Mouse (Mus musculus) erythroblast, adult 5-6 weeks (primary cell): ENCODE results near the gene Stt3b. TPM values are rescaled to one million over a fixed set of nuclear protein-coding genes. Genes with fewer than 3 reads are reported as not detected.
A peak's percentile ranks its signal among the peaks of the same experiment; 100 is the strongest.

Experiments used
- ATAC-seq: replicated peaks from 2 replicates; pipeline ENCODE4 v1.8.0; 2016; ENCODE audit warnings: moderate number of reproducible peaks, mild to moderate bottlenecking, moderate TSS enrichment, inconsistent platforms; ENCODE audit not compliant: poor library complexity, low FRiP score, severe bottlenecking
- total RNA-seq, 2 experiments: library from RNA; stranded (forward) in 1 of 2; stranded (reverse) in 1 of 2; fragments of 150-400 nt in 1 of 2; fragments of 200-764, 138-1000 nt in 1 of 2; gene quantifications; 2 replicates each; pipeline versions ENCODE4 v1.2.3 to v1.2.4; 2015 to 2017; ENCODE audit warnings: low replicate concordance in 2 of 2

Gene Stt3b
- total RNA-seq, 2 experiments from 2014 or later, result 27.3 to 39.8 TPM

DNA sequence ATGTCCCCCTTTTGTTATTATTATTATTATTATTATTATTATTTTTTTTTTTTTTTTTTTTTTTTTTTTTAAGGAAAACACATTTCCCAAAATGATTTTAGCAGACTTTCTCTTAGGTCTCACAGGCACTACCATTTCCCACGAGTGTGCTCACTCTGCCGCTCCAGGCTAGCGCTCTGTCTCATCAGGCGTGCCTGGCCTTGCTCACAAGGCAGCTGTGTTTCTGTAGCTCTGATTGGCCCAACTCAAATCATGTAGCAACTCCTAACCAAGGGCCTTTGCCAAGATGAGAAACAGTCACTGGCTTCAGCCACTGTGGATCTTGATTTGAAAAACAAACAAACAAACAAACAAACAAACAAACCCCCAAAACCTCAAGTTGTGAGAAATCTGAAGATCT is 9.9 kb upstream of the Stt3b start:
- no peak for ATAC-seq

DNA sequence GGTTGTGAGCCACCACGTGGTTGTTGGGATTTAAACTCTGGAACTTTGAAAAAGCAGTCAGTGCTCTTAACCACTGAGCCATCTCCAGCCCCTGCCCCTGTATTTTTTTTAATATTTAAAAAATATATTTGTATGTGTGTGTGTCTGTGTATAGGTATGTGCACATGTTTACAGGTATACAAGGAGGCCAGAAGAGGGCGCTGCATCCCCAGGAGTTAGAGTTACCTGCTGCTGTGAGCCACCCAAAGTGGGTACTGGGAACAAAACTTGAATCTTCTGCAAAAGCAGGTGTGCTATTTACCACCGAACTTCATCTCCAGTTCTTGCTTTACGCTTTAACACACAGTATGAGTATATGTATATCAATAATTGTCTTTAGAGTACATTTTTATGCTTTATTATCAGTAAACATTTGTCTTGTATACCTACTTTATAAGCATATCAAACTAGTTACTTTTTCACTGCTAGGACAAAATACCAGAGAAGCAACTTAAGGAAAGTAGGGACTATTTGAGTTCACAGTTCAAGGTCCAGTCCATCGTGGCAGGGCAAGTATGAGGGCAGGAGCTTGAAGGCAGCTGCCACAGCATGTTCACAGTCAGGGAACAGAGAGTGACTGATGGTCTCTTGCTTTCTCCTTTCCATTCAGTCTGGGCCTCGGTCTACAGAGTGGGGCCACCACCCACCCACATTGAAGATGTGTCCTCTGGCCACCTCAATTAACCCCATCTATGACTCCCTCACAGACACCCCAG is 8.6 kb upstream of the Stt3b start:
- ATAC-seq, result no peak

DNA sequence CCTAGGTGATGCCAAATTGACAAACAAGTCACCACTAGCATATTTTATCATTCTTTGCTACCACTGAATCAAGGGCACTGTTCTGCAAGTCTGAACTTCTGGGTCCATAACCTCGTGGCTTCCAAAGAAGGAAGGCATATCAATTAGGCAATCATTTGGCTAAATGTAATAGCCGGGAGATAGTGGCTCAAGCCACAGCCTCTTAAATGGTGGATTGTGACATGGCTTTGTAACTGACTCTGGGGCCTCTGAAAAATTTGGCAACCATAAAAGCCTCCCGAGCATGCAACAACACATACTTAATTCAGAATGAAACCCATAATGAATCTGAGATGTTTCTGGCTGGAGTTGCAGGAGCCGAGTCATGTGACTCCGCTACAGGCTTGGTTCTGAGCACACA is 6.8 kb upstream of the Stt3b start:
- ATAC-seq, result no peak

DNA sequence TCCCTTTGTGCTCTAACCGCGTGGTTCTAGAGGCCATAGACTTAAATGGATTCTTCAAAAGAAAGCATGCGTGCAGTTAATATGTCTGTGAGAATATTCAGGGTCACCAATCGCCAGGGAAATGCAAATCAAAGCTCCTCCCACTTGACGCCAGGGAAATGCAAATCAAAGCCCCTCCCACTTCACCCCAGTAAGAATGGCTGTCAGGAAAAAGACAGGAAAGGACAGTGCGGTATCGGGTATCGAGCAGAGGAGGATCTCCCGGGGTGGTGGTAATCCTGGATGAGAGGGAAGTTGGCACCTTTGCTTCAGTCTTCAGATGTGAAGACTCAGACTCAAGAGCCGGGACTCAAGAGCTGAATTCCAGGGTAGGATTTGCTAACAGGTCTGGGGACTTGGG is 4.3 kb upstream of the Stt3b start:
- ATAC-seq, result no peak

DNA sequence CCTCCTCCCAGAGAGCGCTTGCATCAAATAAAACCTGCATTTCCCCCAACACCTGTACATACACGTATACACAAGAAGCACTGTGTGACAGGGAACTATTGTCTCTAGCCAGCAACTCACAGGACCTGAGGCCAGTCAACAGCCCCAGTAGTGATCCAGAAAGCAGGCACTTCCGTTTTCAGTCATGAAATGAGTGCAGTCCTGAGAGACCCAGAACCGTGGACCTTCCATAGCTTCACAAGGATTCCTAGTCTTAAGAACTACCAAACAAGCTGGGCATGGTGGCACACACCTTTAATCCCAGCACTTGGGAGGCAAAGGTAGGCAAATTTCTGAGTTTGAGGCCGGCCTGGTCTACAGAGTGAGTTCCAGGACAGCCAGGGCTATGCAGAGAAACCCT is 3.6 kb upstream of the Stt3b start:
- ATAC-seq, result no peak

DNA sequence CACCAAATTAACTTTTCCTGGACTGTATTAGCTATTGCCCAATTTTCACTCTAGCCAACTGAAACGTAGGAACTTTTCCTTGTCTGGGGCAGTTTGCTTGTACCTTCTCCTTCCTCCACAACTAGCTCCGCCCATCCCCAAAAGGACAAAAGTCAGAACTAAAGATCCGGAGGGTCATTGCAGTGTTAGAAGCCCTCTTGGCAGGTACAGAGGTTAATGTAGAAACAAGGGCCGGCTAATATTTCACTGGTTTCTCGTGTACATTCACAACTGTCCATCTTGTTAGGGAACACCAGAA is 951 bp upstream of the Stt3b start:
- no peak for ATAC-seq

DNA sequence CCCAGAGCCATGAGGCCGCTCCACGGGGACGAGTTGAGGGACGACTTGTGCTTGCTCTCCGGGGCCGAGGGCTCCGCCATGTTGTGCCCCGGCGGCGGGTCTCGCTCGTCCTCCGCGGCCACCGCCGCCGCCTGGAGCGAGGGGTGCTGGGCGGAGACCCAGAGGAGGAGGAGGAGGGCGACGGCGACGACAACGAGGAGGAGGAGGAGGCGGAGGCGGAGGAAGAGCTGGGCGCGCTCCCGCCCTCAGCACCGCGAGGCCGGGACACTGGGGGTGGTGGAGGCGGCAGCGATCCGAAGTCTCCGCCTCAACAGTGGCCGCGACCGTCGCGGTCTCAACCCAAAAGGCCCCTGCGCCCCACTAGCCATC is 260 bp downstream of the Stt3b start:
- ATAC-seq, result peak; percentile 73

DNA sequence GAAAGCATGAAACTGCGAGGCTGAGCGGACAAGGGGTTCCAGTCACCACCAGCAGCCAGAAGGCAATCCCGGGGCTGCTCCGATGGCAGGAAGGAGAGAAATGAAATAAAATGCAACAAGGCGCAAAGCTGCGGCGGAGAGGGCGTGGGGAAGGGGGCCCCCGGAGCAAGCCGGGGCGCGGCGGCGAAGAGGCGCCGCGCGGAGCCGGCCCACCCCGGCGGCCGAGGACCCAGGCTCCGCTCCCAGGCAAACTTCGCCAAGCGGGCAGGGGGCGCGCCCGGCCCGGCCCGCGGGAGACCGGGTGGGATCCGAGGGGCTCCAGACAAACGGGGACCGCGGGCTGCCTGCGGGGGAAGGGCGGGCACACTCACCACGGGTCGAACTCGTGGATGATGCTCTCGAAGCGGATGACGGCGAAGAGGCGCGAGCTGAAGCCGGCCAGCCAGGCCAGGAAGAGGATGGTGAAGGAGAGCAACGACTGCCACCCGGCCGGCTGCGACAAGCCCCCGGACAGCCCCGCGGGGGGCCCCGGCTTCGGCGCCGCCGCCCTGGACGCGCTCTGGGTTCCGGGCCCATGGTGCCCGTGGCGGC is 745 bp downstream of the Stt3b start:
- no peak for ATAC-seq

DNA sequence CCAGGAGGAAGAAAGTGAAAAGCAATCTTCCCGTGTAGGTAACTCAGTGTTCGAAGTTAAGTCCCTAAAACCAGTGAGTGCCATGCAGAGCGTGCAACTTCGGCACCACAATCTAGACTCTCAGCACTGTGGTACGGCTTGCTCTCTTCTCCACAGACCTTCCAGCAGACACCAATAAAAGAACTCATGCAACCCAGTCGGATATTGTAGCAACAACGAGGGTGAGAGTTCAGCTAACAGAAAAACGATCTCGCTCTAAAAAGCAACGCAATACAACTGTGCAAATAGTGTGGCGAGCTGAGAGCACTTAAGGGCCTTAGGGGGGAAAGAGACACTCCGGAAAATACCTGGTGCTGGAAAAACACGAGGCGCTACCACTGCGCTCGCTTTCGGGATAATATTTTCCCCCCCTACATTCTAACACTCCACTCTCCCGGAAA is 1.3 kb downstream of the Stt3b start:
- ATAC-seq, result no peak

DNA sequence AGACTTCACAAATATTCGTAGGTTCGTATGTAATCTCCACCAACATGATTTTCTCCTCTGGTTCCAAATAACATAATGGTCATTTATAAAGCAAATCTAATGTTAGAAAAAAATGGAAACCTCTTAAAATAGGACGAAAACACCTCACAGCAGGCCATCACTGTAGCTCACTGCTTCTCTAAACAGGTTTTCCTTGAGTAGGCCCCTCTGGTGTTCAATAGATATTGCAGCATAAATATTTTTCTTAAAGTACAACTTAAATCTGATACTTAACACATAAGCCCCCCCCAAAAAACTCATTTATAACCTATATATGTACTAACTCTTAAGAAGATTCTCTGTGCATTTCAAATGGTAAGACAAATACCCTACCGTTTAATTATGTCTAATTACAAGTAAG is 1.8 kb downstream of the Stt3b start:
- no peak for ATAC-seq

DNA sequence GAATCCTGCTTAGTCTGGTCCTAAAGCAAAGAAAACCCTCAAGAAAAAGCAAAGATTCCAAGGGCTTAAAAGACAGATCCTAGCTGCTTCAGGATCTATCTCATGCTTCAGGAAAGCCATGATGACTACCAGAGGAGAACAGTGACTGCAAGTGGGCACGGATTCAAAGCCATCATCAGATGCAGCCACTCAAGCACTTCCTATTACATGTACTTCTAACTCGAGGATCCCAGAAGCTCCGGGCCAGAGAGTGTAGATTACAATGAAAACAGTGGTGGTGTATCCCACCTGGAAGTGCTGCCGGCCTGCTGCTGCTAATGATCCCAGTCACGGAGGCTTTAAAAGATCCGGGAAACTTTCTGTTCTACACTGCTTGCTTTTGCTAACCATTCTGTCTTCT is 4.0 kb downstream of the Stt3b start:
- no peak for ATAC-seq

DNA sequence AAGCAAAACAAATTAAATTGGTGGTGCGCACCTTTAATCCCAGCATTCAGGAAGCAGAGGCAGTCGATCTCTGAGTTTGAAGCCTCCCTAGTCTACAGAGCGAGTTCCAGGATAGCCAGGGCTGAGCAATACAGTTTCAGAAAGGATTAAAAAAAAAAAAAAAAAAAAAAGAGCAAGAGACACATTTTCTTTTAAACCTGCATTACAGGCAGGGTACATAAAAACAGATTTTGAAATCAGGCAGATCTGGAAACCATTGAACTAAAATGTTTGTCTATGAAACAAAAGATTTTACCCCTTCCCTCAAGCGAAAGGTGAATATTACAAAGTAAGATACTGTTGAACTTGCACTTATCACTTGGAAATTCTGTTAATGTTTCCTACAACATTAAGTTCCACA is 6.1 kb downstream of the Stt3b start:
- ATAC-seq, result no peak

DNA sequence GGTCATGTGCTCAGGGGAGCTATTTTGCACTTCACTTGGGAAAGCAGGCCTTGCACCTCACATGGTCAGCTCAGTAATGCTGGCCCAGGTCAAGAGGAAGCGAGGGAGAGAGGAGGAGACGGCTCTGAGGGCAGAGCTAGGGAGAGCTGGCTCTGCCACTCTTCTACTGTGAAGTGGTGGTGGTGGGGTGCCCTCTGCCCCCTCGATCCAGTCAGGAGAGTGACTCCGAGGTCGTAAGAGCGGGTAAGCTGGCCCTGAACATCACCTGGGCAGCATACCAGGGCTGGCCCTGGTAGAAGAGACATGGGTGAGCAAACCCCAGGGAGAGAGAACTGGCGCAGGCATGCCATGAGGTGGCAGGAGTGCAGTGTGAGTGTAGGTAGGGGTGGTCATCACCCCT is 8.6 kb downstream of the Stt3b start:
- no peak; the same call in 1 of the 2 replicates for ATAC-seq

DNA sequence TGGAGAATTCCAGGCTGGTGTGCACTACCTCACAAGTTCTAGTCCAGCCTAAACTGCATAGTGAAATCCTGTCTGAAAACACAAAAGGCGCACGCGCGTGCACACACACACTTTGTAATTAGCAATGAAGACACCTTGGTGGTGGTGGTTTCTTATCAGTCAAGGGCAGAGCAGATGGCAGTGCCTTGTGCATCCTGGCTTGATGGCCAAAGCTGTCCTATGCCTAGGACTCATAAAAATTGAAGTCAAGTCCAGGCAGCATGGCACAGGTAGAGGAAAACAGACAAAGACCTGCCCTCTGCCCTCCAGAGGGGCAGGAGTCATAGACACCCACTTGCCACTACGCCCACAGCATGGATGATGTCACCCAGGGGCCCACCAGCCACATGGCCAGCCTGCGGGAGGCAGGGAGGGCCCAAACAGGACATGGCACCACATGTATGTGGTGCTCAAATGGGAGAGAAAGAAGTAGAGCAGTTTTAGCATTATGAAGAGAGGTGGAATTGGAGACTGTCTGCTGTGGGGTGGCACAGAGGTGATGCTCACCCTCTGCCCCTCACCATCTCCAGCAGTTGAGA is 9.1 kb downstream of the Stt3b start:
- peak; percentile 65 for ATAC-seq

DNA sequence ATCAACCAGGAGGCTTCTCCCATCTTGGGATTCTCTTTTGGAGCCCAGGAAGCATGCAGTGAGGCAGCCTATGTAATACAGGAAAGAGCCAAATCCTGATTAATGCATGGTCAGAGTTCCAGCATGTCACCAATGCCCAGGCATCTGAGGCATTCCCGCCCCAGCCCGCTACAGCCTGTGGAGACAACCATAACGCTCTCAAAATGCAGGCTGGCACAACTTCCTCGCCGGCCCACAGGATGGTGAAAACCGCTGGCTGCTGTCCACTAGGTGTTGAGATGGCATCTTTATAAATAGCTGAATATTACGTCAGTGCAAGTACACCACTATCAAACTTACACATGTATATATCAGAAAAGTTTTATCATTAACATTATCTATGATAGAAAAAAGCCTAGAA is 13.5 kb downstream of the Stt3b start:
- ATAC-seq, result no peak

DNA sequence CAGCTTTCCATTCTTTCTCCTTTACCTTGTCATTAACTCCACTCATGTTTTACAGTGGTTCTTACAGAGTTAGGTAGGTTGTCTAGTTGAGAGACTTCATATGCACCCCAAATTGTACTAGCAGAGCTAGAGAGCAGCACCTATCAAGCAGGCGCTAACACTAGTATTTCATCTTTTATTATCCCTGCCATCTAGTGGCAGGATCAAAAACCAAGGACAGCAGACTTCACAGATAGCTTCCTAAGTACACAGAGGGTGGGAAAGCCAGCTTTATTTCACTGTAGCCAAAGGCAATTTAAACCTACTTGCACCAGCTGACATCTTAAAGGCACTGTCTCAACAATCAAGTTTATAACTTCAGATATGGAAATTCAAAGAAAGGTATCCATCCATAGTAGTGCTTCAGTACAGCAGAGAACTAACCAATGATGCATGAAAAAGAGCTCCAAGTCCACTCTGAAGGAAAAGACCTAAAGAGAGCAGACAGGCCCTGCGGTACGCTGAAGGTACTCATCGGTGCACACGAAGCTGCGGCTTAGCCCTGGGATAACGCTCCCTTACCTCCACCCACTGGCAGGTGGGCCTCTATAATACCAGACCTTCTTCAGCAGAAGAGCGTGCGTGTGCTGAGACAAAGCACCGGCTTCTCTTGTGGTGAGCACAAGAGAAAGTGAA is 16.2 kb downstream of the Stt3b start:
- no peak for ATAC-seq

DNA sequence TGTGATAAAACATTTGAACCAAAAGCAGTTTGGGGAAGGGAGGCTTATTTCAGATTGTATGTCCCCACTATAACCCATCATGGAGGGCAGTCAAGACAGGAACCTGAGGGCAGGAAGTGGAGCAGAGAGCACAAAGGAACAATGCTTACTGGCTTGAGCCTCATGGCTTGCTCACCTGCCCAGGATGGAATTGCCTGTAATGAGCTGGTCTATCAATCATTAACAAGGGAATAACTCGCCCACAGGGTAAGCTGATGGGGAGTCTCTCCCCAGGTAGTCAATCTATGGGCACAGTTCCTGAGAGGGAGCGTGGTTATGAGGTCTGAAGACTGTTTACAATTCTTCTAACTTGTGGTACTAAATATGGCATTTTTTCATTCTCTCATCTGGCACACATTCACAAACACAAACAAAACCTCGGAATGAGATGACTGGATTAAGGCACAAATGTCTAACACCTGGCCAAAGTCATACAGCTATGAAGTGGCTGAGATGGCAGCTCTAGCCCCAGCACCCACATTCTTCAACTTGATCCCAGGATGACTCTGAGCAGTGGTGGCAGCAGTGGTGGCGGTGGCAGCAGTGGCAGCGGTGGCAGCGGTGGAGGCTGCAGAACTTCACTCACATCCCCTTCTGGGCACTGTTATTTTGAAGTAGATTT is 22.3 kb downstream of the Stt3b start:
- no peak for ATAC-seq

DNA sequence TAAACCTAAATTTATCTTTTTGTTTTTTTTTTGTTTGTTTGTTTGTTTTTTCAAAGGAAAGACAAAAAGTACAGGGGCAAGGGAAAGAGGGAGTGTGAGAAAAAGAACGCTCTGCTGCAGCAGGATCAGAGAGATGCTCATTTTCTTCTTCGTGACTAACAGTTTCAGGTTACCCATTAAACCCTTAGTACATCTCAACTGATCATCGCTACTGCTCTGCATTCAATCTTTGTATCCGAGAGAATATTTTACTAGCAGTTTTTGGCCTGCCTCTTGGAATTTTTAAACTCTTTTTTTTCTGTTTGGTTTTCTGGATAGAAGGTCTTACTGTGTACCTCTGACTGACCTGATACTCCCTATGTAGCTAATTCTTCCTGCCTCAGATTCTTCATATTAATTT is 25.8 kb downstream of the Stt3b start:
- ATAC-seq, result no peak

DNA sequence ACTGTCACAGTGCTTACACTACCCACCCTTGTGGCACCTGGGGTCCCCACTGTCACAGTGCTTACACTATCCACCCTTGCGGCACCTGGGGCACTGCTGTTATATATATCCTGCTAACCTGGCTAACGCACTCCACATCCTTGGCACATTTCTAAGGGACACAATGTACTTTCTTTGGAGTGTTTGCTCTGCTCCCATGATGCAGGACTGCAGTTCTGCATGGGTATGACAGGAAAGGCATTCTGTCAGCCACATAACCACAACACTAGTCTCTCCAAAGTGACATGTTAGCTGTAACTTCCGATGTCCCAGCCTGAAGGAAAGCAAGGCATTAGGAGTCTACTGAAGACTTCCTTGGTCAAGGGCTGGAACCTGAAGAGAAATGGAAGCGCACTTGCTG is 26.8 kb downstream of the Stt3b start:
- no peak for ATAC-seq

DNA sequence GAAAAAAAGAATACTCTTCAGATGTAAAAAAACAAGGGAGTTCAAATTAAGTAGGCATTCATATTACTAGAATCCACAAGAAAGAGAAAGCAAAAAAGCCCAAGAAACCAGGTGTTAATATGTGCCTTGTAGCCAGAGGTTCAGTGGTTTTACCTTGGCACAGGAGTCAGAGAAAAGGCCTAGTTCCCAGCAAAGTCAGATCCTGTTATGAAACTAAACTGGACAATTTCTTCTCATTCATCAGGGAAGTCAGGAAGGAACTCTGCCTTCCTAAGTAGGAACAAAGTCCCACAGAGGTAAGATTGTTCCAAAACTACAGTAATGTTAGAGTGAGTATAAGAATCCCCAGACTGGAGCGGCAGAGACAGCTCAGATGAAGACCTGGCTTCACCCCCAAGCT is 31.6 kb downstream of the Stt3b start:
- ATAC-seq, result no peak

DNA sequence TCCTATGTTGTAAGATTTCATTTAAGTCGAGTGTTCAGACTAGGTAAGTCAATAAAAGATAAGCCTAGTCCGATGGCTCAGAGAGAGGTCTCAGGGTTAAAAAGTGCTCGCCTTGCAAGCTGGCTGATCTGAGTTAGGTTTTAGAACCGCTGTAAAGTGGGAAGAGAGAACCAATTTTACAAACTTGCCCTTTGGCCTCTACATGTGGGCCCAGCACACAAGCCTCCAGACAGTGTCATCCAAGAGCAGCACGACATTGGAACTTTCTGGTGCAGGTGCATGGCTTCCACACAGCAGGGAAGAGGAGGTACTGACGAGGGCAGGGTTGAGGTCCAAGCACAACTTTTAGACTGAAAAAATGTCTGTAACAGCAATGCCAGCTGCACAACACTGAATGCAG is 35.4 kb downstream of the Stt3b start:
- ATAC-seq, result no peak
